Mouse (Mus musculus) forebrain, embryonic 12.5 days (tissue): Measurements from ENCODE around the gene Gosr1. TPM values are rescaled to one million over a fixed set of nuclear protein-coding genes. Genes with fewer than 3 reads are reported as not detected.
"Not testable (repeated sequence)": the region's sequence is repeated elsewhere in the genome, so short reads cannot be mapped to it uniquely, and the experiment has no call there.

Source experiments
- ATAC-seq: fragments of 200-750 bp; cut with Nextera tagmentation; 2 replicates; pipeline ENCODE4 v1.8.0; 2017; ENCODE audit warnings: moderate TSS enrichment; ENCODE audit not compliant: low FRiP score
- H3K27ac ChIP-seq: fragments of 300-500 bp; sonication (generic); 2 replicates; pipeline ENCODE4 v1.5.1; 2016; ENCODE audit warnings: mild to moderate bottlenecking
- H3K27me3 ChIP-seq: fragments of 300-500 bp; sonication (generic); 2 replicates; pipeline ENCODE4 v1.6.1; 2016; ENCODE audit warnings: mild to moderate bottlenecking
- H3K36me3 ChIP-seq: fragments of 300-500 bp; sonication (generic); replicated peaks from 2 replicates; pipeline ENCODE4 v1.6.1; 2016; ENCODE audit warnings: mild to moderate bottlenecking
- H3K4me1 ChIP-seq: fragments of 300-500 bp; sonication (generic); 2 replicates; pipeline ENCODE4 v1.6.1; 2016
- H3K4me2 ChIP-seq: fragments of 300-500 bp; sonication (generic); 2 replicates; pipeline ENCODE4 v1.6.1; 2016; ENCODE audit warnings: mild to moderate bottlenecking, moderate library complexity
- H3K4me3 ChIP-seq: fragments of 300-500 bp; sonication (generic); replicated peaks from 2 replicates; pipeline ENCODE4 v1.5.1; 2016; ENCODE audit warnings: mild to moderate bottlenecking
- H3K9ac ChIP-seq: fragments of 300-500 bp; sonication (generic); 2 replicates; pipeline ENCODE4 v1.6.1; 2016; ENCODE audit warnings: mild to moderate bottlenecking
- H3K9me3 ChIP-seq: fragments of 300-500 bp; sonication (generic); 2 replicates; pipeline ENCODE4 v1.6.1; 2016
- WGBS: fragments of 180-500 bp; shearing (Covaris S2); methylation state at CpG from one replicate; pipeline ENCODE4 v1.1.7; 2016; 5-methylcytosine and 5-hydroxymethylcytosine counted together
- polyA plus RNA-seq: library from polyadenylated mRNA; unstranded; fragments of >200 nt; fragmentation: Nextera tagmentation; extraction: Ambion mirVana; gene quantifications from 2 replicates; pipeline ENCODE4 v1.2.1, GENCODE M21; 2016

Gene Gosr1
- polyA plus RNA-seq, 1 experiment from 2014 or later = 29.7 TPM

DNA sequence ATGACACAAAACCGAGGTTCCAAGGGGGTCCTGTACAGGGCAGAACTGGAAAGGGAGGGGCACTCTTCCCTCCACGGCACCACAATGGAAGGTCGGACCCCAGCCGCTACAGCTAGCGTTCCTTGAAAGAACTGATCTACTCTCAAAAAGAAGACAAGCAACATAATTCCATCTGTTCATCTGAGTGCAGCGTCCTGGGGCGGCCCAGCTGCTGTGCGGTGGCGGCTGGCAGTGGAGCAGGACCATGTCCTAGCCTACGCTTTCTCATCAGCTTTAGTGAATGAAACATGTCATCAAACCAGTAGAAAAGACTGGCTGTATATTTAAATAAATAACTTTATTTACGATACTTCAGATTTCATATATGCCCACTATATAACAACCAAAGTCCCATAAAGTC lies 35.3 kb downstream of the Gosr1 start:
- Histone ChIP-seq H3K9me3 (no peaks in the 10 kb centered on the region), H3K4me2 (no peak overlapping the region), H3K4me3 (no peak overlapping the region), H3K4me1 (no peaks in the 10 kb centered on the region), H3K27me3 (no peaks in the 10 kb centered on the region), H3K36me3 (peaks cover 40% of the 10 kb centered on the region), H3K27ac (no peak overlapping the region), H3K9ac (no peak overlapping the region)
- 78% methylated on average over 11 of the region's 11 CpGs for WGBS
- ATAC-seq = no peak

DNA sequence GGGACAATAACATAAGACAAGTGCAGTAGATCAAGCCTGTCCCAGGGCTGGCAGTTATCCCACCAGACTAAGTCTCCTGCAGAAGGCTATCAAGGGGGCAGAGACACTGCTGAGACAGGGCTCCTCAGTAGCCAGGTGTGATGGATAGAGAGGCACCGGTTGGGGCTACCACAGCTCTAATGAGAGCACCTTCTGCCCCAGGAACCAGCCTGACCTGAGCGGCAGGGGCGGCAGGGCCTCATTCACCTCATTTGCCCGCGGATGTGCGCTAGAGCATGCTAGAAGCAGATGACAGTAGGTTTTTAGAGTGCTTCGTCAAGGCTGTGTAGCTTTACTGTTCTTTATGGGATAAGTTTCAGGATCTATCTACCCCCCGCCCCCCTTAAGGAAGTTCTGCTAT lies 39.5 kb downstream of the Gosr1 start:
- Histone ChIP-seq H3K27me3 (no peaks in the 10 kb centered on the region), H3K4me3 (no peak overlapping the region), H3K27ac (no peak overlapping the region), H3K4me2 (no peak overlapping the region), H3K9me3 (no peaks in the 10 kb centered on the region), H3K9ac (no peak overlapping the region), H3K36me3 (peaks cover 4% of the 10 kb centered on the region), H3K4me1 (no peaks in the 10 kb centered on the region)
- 83% methylated on average over 8 of the region's 8 CpGs for WGBS
- ATAC-seq = no peak

DNA sequence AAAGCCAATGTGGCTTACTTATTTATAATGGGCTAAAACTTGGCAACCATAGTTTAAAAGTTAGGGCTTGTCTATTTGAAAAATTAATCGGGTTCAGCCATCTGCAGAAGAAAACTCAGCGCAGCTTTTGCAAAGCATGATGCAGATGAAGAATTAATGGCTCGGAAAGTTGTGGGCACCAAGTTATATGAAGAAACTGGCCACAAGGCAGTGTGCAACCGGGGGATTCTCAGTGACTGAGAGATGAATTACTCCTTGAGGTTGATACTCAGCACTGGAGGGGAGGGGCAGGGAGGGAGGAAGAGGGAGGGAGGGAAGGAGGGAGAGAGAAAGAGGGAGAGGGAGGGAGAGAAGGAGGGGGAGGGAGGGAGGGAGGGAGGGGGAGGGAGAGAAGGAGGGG lies 46.4 kb downstream of the Gosr1 start:
- Histone ChIP-seq H3K36me3 (no peaks in the 10 kb centered on the region), H3K9ac (no peak overlapping the region), H3K27ac (no peak overlapping the region), H3K4me2 (no peak overlapping the region), H3K9me3 (no peaks in the 10 kb centered on the region), H3K4me1 (no peaks in the 10 kb centered on the region), H3K4me3 (no peak overlapping the region), H3K27me3 (peaks cover 3% of the 10 kb centered on the region; the same call in 1 of the 2 replicates)
- WGBS = 84% methylated on average over 4 of the region's 4 CpGs
- no peak for ATAC-seq

DNA sequence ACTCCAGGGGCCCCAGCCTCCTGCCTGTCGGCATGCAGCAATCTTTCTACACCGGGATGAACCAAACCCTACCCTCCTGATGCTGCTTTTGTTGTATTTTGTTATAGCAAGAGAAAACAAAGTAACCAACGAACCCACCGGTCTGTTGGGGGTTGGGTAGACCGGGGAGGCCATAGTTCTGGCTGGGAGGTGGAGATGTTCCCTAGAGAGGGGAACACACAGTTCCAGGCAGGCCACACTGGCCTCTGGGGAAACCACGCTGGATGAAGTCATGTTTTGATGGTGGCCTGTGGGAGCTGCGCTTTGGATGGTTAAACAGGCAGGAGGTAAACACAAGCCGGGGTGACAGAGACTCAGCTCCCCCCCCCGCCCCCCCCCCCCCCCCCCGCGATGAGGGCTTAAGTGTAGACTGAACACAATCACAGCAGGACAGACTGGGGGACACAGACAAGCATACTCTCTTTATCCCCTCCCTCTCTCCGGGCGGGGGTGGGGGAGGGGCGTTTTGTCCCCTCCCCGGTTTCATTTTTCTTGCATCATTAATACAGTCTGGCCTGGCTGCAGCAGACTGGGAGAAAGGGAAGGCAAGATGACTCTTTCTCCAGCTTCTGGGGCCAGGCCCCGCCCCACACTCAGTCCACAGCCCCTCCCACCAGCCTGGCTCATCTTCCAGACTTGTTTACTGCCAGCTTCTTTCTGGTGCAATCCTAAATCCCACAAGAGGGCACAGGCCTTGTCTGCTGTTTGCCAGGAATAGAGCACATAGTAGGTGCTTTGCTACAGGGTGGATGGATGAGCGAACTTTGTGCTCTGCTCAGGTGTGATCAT lies 53.5 kb downstream of the Gosr1 start:
- H3K27ac ChIP-seq = no peak overlapping the region
- H3K9ac ChIP-seq = no peak overlapping the region
- H3K4me2 ChIP-seq = peak overlapping the region; percentile 17; the same call in 1 of the 2 replicates

DNA sequence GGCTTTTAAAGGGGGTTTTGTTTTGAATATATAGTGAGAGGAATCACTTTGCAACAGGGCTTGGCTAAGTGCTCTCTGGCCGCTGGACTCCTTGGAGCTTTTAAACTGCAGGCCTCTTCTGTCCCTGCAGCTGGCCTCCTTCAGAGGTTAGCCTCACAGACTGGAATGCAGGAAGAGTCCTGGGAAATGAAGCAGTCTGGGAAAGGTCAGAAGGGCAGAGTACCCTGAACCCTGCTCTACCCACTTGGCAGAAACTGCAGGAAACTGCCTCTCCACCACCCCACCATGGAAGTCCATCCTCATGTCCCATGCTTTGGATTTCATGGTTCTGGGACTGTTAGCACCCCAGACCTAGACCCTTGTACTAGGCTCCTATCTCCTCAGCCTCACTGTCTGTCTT lies 54.5 kb downstream of the Gosr1 start:
- no peak overlapping the region for H3K27ac ChIP-seq
- H3K4me3 ChIP-seq = no peak overlapping the region
- no peaks in the 10 kb centered on the region for H3K9me3 ChIP-seq
- no peak overlapping the region for H3K4me2 ChIP-seq
- no peak overlapping the region for H3K9ac ChIP-seq
- WGBS = 63% methylated on average over 1 of the region's 1 CpGs
- ATAC-seq = no peak
- peaks cover 3% of the 10 kb centered on the region; the same call in 1 of the 2 replicates for H3K27me3 ChIP-seq
- H3K4me1 ChIP-seq = peaks cover 12% of the 10 kb centered on the region
- no peaks in the 10 kb centered on the region for H3K36me3 ChIP-seq

More for the DNA sequence above, 53.5 kb downstream of the Gosr1 start:
- Histone ChIP-seq H3K4me1 (peaks cover 12% of the 10 kb centered on the region), H3K4me3 (no peak overlapping the region), H3K27me3 (peaks cover 3% of the 10 kb centered on the region; the same call in 1 of the 2 replicates), H3K9me3 (no peaks in the 10 kb centered on the region), H3K36me3 (no peaks in the 10 kb centered on the region)
- WGBS = 26% methylated on average over 15 of the region's 17 CpGs
- no peak for ATAC-seq

DNA sequence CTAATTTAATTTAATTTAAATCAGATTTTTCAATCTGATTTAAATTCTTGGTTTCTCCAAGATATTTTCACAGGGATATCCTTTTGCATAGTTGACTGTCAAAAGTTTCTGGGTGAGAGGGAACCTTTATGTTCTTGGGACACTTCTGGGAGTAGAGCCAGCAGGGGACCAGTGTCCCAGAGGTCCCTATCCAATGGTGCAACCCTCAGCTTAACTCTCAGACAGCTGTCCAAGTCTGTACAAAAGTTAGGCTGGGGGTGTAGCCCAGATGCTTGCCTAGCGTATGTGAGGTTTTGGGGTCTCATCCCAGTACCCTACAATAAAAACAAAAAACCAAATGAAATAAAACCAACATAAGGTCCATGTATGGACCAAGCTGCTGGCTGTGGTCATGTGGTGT lies 55.3 kb downstream of the Gosr1 start:
- Histone ChIP-seq H3K27me3 (no peaks in the 10 kb centered on the region), H3K4me3 (no peak overlapping the region), H3K4me2 (no peak overlapping the region), H3K4me1 (peaks cover 12% of the 10 kb centered on the region), H3K9ac (no peak overlapping the region), H3K27ac (no peak overlapping the region), H3K9me3 (no peaks in the 10 kb centered on the region), H3K36me3 (no peaks in the 10 kb centered on the region)
- WGBS = 100% methylated on average over 1 of the region's 1 CpGs
- ATAC-seq = no peak

DNA sequence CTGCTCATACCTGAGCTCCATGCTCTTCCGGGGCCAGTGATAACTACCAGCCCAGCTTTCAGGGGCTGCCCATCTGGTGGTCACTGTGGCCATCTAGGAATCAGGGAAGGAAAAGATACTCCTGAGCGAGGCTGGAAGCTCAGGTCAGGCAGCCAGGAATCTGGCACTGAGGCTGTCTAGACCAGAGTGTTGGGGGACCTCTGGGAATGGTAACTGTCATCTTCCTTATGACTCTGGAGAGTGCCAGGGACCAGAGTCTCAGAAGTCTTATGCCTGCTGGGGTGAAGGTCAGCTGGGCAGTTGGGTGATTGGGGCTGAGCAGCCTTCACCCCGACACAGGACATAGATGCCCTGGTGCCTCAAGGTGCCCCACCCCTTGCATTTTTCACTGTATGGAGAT lies 55.7 kb downstream of the Gosr1 start:
- H3K27ac ChIP-seq = no peak overlapping the region
- H3K9me3 ChIP-seq = no peaks in the 10 kb centered on the region
- H3K4me1 ChIP-seq = peaks cover 12% of the 10 kb centered on the region
- H3K9ac ChIP-seq = no peak overlapping the region
- H3K27me3 ChIP-seq = no peaks in the 10 kb centered on the region
- no peak overlapping the region for H3K4me3 ChIP-seq
- H3K4me2 ChIP-seq = no peak overlapping the region
- 90% methylated on average over 3 of the region's 3 CpGs for WGBS
- H3K36me3 ChIP-seq = no peaks in the 10 kb centered on the region
- no peak for ATAC-seq

DNA sequence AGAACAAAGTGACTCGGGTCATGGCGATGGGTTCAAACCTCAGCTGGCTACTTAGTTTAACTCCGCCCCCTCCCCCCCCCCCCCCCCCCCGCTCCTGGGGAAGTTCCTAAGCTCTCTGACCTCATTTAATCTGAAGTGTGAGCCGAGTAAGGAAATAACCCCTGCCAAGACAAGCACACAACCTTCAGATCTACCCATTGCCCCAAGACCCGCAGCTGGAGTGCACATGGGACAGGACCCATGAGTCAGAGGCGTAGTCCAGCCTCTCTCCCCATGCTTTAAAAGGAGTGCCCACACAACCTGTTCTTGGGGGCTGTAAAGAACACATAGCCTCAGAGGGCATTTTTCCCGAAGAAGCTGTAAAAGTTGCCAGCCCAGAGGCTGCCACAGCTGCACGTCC lies 63.8 kb downstream of the Gosr1 start:
- 71% methylated on average over 7 of the region's 9 CpGs for WGBS

DNA sequence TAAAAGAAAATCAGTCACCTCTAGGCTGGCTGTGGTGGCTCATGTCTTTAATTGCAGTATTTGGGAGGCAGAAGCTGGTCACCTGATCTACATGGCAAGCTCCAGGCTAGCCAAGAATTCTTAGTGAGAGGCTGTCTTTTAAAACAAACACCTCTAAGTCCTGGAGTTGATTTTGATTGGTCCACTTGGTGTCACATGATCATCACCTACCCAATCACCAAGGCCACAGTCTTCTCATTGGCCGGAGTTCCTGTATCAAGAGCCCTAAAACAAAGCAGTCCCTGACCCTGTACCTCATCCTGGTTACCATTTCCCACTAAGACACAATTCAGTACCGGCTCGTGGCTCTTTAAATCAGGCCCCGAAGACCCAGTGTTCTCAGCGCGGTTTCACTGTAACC lies 67.6 kb downstream of the Gosr1 start:
- Histone ChIP-seq H3K27me3 (no peaks in the 10 kb centered on the region), H3K9me3 (no peaks in the 10 kb centered on the region), H3K9ac (no peak overlapping the region), H3K27ac (no peak overlapping the region), H3K4me2 (no peak overlapping the region), H3K4me3 (no peak overlapping the region), H3K36me3 (no peaks in the 10 kb centered on the region), H3K4me1 (no peaks in the 10 kb centered on the region)
- WGBS = 69% methylated on average over 6 of the region's 6 CpGs
- ATAC-seq = no peak

More for the DNA sequence above, 63.8 kb downstream of the Gosr1 start:
- Histone ChIP-seq H3K27ac (no peak overlapping the region), H3K36me3 (no peaks in the 10 kb centered on the region), H3K27me3 (no peaks in the 10 kb centered on the region), H3K4me3 (no peak overlapping the region), H3K4me1 (no peaks in the 10 kb centered on the region), H3K9ac (no peak overlapping the region), H3K9me3 (no peaks in the 10 kb centered on the region), H3K4me2 (no peak overlapping the region)
- ATAC-seq = no peak

DNA sequence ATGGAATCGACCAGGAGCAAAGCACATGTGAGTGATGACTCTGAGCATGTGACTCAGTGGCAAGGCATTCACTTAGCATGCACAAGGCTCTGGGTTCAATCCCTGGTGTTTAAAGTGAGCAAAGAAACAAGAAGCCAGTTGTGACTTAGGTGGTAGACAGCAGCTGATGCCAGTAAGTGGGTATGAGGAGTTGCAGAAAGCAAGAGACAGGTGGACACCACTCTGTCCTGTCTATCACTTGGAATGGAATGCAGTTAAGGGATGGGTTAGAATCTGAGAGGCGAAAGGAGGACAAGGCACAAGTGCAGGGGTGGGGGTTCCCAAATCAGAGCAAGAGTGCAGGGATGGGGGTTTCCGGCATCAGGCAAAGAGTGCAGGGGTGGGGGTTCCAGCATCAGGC lies 71.3 kb downstream of the Gosr1 start:
- no peak overlapping the region for H3K4me3 ChIP-seq
- H3K9me3 ChIP-seq = no peaks in the 10 kb centered on the region
- H3K9ac ChIP-seq = no peak overlapping the region
- H3K27ac ChIP-seq = no peak overlapping the region
- no peaks in the 10 kb centered on the region for H3K36me3 ChIP-seq
- no peak for ATAC-seq
- no peak overlapping the region for H3K4me2 ChIP-seq
- no peaks in the 10 kb centered on the region for H3K4me1 ChIP-seq
- H3K27me3 ChIP-seq = no peaks in the 10 kb centered on the region
- WGBS = 82% methylated on average over 3 of the region's 3 CpGs

DNA sequence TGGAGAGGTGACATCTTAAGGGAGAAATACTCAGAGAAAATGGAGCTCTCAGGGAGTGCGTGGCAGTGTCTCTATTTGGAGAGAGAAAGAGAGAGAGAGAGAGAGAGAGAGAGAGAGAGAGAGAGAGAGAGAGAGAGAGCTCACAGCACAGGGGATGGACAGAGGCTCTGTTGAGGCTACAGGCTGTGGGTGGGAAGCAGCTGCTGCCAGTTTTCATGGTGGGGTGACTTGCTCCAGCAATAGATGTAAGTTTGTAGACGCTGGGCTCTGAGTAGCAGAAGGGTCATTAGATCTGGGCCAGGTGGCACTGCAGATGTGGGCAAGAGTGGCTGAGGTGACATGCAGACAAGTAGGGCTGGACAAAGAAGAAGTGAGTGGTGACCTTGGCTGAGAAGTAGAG lies 77.8 kb downstream of the Gosr1 start:
- Histone ChIP-seq H3K4me1 (no peaks in the 10 kb centered on the region), H3K27ac (no peak overlapping the region), H3K9ac (no peak overlapping the region), H3K4me3 (no peak overlapping the region), H3K4me2 (no peak overlapping the region), H3K36me3 (no peaks in the 10 kb centered on the region), H3K27me3 (peaks cover 11% of the 10 kb centered on the region; the same call in 1 of the 2 replicates), H3K9me3 (no peaks in the 10 kb centered on the region)
- no peak for ATAC-seq
- WGBS = 73% methylated on average over 2 of the region's 2 CpGs

DNA sequence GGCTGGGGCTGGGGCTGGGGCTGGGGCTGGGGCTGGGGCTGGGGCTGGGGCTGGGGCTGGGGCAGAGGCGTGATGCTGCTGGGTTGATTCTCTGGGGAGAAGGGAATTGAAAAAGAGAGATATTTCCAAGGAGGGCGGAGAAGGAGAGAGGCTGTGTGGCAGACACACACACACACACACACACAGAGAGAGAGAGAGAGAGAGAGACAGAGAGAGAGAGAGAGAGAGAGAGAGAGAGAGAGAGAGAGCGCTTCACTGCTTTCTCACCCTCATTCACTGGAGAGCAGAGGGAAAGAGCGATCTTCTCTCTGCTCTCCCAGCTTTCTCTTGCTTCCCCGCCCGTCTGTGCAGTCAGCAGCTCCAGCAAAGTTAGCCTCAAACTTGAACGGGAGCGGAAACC lies 83.9 kb downstream of the Gosr1 start, which contains the start of gene Trarg1:
Trarg1 (plus strand) TSS at position 301 of the 400 bp plus-strand sequence.
- H3K9me3 ChIP-seq, H3K4me2 ChIP-seq, H3K9ac ChIP-seq, H3K27ac ChIP-seq, H3K4me1 ChIP-seq, ATAC-seq, H3K36me3 ChIP-seq, H3K4me3 ChIP-seq: not testable (repeated sequence)
- peaks cover 35% of the 10 kb centered on the region for H3K27me3 ChIP-seq
- WGBS = 64% methylated on average over 6 of the region's 8 CpGs
